Mouse (Mus musculus): ENCODE measurements around the gene Tbce.

DNA sequence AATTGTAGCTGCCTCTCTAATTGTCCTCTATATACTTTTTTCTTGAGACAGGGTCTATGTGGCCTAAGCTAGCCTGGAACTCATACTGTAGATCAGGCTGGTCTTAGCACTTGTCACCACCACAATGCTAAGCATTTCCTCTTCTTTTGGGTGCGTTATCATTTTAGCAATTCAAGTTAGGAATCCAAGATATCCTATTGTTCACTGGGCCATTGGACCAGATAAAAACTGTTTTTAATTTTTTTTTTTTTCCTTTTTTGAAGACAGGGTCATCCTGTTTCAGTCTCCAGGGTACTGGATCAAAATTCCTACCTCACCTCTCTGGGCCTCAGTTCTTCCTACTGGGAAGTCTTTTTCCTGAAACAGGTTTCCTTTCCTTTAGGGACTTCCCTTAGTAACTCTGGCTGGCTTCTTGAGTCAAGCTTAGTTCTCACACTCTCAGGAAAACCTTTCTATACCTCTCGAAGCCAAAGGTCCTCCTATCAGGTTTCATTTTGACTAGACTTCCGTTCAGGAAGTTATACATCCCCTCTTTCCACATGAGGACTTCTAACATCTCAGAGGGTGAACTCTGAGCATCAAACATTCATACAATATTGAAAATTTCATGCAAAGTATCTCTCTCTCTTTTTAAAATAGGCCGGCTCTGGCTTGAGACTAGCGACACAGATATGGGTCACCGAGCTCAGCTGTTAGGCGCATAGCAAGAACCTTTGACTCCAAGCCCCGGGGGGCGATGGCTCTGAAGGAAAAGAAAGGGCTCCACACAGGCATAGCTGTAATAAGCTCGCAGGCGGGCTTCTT is 23.0 kb upstream of the Tbce start:
- TF ChIP-seq CTCF (IDR thresholded peaks at IDR 0.05; ENCODE audit: insufficient read depth, low read depth, low read length): no peak
- TF ChIP-seq POLR2A (IDR thresholded peaks at IDR 0.05; ENCODE audit: insufficient read depth, low read depth, low read length): no peak
